Mouse (Mus musculus): ENCODE results near the gene Anxa9. TPM values are rescaled to one million over a fixed set of nuclear protein-coding genes. Genes with fewer than 3 reads are reported as not detected.

The Anxa9 gene
- total RNA-seq, 2 experiments from 2014 or later = 0.57 to 1.1 TPM

DNA sequence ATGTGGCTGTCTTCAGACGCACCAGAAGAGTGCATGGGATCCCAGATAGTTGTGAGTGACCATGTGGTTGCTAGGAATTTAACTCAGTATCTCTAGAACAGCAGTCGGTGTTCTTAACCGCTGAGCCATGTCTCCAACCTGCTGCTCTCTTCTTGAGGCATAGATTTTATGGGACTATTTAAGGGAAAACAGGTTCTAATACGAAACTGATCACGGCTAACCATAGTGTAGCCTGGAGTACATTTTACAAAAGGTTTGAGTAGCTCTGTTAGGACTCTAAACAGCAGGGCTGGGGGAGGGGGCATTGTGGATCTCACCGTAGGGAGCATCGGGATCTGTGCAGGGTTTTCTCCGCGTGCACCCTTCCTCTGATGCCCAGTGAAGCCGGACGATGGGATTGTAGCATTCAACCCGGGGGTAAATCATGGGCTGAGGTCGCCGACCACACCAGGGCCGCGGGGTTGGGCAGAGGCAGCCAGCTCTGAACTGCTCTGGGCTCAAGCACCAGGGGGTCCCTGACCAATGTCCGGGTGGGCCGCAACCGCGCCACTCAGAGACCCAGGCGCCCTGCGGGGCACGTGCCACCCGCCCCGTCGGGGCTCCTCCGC lies 7.6 kb upstream of the Anxa9 start, which contains the start of gene Cers2:
Cers2 (plus strand) TSS at position 306 of the 608 bp plus-strand sequence.
- no peak for DNase-seq (ENCODE audit: low spot score in 2 of 2)

GRCm38 (mm10) chr3:95314075-95314474 lies 7.1 kb upstream of the Anxa9 start:
- no peak for DNase-seq (ENCODE audit: low spot score in 2 of 2)

DNA sequence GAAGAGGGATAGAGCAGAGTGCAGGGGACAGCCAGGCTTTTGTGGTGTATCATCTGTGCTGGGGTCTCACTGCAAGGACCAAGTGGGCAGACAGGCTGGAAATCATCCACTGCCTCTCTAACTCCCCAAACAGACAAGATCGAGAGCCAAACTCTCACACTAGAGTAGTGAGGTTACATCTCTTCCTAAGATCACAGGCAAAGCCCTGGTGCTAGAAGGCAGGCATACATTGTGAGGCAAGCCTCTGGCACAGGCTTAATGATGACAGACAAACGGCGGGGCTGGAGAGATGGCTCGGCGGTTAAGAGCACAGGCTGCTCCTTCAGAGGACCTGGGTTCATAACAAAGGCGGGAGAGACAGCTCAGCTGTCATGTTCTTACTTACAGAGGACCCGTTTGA lies 6.5 kb upstream of the Anxa9 start:
- DNase-seq (ENCODE audit: low spot score in 2 of 2) = no peak

DNA sequence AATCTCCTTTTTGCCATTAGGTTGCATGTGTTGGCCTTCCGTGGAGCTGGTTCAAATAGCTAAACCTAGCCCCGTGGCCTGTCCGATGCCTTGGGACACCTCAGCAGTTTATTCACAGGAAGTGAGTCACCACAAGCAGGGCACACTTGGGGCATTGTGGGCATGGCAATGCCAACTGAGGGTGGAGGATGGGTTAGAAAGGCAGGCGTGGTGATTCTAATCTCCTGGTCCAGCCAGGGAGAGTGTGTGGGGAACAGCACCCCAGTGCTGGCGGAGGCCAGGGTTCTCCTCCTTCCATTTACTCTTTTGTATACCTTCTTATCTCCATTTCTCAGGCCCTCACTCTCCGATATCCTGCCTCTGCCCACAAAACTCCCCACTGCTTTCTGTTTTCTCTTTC lies 5.6 kb upstream of the Anxa9 start:
- no peak for DNase-seq (ENCODE audit: low spot score in 2 of 2)

GRCm38 (mm10) chr3:95310968-95311882 lies 4.2 kb upstream of the Anxa9 start:
- DNase-seq (ENCODE audit: low spot score in 2 of 2) = peak in 1 of 2 experiments; percentile 52

- no peak for DNase-seq (ENCODE audit: low spot score in 2 of 2)
Observed at GRCm38 (mm10) chr3:95310496-95310895, 3.5 kb upstream of the Anxa9 start.

- no peak for DNase-seq (ENCODE audit: low spot score in 2 of 2)
Observed at GRCm38 (mm10) chr3:95306244-95306643, 732 bp downstream of the Anxa9 start.

DNA sequence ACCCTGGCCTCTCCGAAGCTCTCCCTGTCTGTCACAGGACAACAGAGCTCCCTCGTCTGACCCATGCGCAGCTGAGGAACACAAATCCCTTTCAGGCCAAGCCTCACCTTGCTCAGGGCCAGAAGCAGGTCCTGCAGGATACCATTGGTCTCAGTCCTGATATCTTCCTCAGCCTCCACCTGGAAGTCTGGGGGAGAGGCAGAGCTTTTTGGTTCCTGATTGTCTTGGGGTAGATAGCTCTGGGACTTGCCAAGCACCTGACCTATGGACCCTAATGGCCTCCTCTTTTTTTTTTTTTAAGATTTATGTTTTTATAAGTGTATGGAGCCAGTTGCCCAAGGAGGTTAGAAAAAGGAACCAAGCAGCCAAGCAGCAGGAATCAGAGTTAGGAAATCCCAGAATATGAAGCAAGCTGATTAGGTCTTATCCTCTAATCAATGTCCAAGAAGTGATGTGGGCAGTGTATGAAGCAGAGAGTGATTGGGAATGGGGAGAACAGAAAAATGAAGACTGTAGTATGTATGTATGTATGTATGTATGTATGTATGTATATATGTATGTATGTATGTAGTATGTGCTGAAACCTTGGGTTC lies 5.7 kb downstream of the Anxa9 start:
- DNase-seq (ENCODE audit: low spot score in 2 of 2) = no peak

- no peak for DNase-seq (ENCODE audit: low spot score in 2 of 2)
Observed at GRCm38 (mm10) chr3:95298018-95298417, 9.0 kb downstream of the Anxa9 start.

- DNase-seq (ENCODE audit: low spot score in 2 of 2) = no peak
Observed at GRCm38 (mm10) chr3:95296103-95296469, 10.9 kb downstream of the Anxa9 start.

DNA sequence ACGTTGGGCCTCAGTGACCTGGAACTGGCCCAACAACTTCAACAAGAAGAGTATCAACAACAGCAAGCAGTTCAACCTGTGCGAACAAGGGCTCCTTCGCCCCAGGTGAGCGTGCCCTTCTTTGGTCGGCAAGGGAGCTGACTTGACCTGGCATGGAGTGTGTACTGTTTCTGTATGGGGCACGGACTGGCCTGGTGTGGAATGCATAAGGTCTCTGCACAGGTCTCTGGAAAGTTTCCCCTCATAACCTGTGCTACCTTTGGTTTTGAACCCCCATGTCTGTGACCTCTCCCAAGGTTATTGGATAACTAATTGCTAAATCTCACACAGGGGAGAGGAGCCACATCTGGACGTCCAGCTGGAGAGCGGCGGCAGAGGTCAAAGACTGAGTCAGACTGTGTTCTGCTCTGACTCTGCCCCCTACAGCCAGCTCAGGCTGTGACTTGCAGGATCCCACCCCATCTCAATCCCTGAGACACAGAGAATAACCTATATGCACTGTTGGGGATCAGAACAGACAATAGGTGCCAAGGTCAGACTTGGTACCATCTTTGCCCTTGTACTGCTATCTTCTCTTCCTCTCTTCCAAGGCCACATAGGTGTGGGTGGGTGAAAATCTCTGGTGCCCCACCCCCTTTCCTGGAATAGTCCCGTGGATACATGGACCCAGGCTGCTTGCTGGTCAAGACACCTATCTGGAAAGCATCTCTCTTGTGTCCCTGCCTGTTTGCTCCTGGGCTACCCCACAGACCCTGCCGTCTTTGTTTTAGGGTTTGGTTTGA lies 11.5 kb downstream of the Anxa9 start:
- DNase-seq (ENCODE audit: low spot score in 2 of 2) = no peak

DNA sequence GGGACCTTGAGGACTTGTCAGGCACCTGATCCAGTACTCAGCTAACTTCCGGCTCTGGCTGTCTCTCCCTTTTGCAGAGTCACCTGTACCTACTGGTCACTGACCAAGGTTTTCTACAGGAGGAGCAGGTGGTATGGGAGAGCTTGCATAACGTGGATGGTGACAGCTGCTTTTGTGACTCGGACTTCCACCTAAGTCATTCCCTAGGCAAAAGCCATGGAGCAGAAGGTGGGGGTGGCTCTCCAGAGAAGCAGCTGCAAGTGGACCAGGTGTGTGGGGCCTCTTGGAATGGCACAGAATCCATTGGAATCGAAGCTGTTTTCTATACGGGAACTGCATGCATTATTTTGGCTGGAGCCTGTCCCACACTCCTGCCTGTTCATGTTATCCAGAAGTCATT lies 12.3 kb downstream of the Anxa9 start:
- DNase-seq (ENCODE audit: low spot score in 2 of 2) = no peak

DNA sequence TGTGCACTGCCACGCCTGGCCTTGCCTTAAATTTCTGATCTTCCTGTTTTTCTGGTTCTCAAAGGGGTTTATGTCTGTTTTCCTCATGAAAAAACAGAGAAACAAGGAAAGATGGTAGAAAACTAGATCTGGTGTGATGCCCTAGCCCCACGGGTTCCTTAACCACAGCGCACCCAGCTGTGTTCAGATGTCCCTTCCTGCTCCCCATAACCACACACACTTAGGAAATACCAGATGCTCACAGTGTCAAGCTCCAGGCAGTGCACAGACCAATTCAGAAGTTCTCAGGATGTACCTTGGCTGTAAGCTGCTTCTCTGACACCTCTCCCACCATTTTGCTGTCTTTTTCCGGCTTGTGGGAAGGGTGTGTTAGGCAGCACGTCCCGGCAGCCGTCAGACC lies 12.7 kb downstream of the Anxa9 start:
- no peak for DNase-seq (ENCODE audit: low spot score in 2 of 2)

DNA sequence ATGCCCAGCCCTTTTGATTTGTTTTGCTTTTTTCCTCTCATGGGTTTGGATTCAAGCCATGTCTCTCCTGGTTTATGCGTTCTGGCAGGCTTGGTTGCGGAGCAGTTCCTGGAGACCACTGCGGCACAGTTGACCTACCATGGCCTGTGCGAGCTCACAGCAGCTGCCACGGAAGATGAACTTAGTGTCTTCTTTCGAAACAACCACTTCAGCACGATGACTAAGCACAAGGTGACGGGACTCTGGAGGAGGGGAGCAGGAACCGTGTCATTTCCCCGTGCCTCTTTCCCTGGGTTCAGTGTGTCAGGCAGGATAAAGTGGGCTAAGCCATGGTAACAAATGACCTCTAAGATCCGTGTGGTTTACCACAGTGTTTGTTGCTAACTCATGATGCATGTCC lies 13.4 kb downstream of the Anxa9 start:
- no peak for DNase-seq (ENCODE audit: low spot score in 2 of 2)

DNA sequence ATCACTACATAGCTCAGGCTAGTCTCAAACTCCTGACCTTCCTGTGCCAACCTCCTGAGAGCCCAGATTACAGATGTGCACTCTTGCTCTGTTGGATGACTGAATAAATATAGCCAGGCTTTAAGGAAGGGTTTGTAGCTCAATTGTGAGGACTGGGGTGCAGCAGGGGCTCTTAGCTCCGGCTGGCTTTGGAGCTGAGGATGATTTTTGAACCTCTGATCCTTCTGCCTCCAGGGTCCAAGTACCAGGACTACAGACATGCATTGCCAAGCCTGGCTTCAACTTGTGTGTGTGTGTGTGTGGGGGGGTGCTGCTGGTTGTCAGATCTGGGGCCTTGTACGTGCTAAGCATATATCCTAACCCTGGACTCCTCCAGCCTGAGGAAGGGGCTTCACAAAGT lies 14.1 kb downstream of the Anxa9 start:
- no peak for DNase-seq (ENCODE audit: low spot score in 2 of 2)

DNA sequence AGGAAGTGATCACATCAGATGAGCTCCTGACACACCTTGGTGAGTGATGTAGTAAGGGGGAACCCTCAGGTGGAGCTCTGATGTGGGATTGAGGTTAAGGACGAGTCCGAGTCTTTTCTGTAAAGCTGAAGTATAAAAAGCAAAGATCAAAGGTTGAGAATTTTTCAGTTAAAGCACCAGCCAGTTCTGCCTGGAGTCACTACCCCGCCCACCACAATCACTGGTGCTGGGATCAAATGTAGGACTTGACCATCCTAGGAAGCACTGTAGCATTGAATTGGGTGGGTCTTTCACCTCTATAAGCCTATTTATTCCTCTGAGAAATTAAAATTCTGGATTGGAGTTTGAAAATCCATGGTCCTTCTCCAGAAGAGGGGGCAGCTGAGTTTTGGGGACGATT lies 15.9 kb downstream of the Anxa9 start:
- DNase-seq (ENCODE audit: low spot score in 2 of 2) = no peak

DNA sequence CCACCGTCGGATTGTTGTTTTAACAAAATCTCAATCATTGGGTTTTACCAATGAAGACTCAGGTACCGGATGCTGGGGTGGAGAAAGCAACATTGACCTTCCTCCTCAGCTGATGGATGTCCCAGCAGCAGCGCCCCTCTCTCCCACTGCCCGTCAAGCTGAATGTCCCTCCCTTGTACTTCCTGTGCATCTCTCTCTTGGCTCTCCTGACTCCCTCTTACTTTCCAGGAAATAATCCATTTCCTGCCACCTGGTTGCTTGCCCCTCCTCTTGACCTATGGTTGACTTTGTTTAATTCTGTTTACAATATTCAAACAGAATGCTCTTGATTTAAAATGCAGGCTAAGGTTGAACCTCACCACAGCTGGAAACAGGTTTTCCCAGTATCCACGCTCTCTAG lies 16.8 kb downstream of the Anxa9 start:
- no peak for DNase-seq (ENCODE audit: low spot score in 2 of 2)

- DNase-seq (ENCODE audit: low spot score in 2 of 2) = no peak
Observed at GRCm38 (mm10) chr3:95289419-95289818, 17.6 kb downstream of the Anxa9 start.

GRCm38 (mm10) chr3:95287541-95287940 lies 19.4 kb downstream of the Anxa9 start:
- DNase-seq (ENCODE audit: low spot score in 2 of 2) = no peak

DNA sequence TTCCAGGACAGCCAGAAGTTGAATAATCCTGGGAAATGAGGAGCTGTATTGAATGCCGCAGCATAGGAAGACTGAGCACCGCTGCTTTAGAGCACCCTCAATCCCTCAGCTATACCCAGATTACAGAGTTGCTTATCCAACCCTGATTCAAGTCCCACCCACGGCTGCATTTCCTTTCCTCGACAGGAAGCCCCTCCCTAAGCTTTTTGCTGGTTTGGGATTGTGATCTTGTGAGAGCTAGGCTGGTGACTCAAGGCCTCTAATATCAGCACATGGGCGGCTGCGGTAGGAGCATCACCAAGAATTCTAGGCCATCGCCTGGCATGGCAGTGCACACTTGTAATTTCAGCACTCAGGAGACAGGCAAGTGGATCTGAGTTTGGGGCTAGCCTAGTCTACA lies 20.5 kb downstream of the Anxa9 start:
- DNase-seq (ENCODE audit: low spot score in 2 of 2) = no peak

- no peak for DNase-seq (ENCODE audit: low spot score in 2 of 2)
Observed at GRCm38 (mm10) chr3:95286011-95286410, 21.0 kb downstream of the Anxa9 start.

- DNase-seq (ENCODE audit: low spot score in 2 of 2) = no peak
Observed at GRCm38 (mm10) chr3:95285390-95285789, 21.6 kb downstream of the Anxa9 start.

Measured in gastrocnemius, postnatal 4 days (tissue).